Mouse (Mus musculus): ENCODE data around the gene Farsb. TPM values are rescaled to one million over a fixed set of nuclear protein-coding genes. Genes with fewer than 3 reads are reported as not detected.
A peak's percentile ranks its signal among the peaks of the same experiment; 100 is the strongest.

The Farsb gene
- total RNA-seq, 2 experiments from 2014 or later = 53.3 to 57.7 TPM

DNA sequence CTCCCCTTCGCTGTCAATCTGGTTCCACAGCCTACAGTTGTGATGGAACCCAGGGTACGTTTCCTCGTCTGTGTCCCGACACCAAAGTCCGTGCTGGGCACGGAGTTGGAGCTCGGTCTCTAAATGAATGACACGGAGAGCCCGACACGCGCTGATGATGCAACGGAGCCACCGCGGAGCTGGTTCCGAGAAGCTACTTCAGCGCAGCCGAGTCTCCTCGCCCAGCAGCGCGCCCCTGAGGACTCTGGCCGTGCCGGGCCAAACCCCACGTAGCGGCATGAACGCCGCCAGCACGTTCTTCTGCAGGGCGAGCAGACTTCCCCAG lies 308 bp downstream of the Farsb start:
- no peak for DNase-seq (ENCODE audit: low spot score)

DNA sequence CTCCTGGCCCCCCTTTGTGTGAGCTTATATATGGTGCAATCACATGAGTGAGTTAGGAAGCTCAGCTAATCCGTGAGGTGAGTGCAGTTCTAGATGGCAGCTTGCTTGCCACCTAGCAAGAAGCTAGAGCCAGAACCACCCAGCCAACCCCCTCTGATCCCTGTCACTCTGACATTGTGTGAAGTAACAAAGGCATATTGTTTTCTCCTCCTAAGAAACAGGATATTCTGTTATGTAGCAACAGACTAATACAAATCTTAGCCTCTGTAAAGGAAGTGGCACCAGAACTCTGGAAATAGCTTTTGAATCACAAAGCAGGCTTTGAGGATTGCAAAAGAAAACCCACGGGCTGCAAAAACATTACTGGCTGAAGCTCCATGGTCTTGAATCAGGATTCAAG lies 4.3 kb downstream of the Farsb start:
- DNase-seq (ENCODE audit: low spot score) = no peak

DNA sequence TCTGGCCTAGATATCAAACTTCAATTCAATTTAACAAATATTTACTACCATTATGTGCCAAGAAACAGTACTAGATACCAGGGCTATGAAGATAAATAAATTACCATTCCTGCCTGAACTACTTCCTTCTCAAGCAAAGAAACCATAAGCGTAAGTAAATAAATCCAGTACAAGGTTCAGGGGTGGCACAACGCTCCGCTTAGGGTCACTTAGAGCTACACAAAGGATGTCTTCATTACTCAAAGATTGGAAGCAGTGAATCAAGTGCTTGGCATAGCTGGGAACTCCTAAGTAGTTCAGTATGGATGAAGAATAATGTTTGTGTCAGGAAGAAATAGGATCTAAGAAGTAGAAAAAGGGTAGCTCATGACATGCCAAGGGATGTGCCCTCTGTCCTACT lies 5.3 kb downstream of the Farsb start:
- DNase-seq (ENCODE audit: low spot score) = no peak

DNA sequence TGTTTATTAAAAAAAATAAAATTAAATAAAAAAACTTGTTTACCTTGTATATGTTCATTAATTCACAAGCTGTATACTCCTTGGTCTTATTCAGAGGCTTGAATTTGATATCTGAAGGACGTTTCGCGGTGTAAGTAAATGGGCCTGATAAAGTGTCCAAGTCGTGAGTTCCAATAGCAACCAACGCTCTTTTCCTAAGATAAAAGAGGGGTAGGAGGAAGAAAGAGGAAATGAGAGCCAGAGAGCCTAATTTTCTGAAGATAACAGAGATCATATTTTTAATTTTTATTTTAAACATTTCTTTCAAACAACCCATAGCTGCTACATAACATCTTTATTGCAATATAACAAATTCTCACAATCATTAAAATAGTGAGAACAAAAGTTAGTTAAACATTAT lies 16.3 kb downstream of the Farsb start:
- DNase-seq (ENCODE audit: low spot score) = no peak

DNA sequence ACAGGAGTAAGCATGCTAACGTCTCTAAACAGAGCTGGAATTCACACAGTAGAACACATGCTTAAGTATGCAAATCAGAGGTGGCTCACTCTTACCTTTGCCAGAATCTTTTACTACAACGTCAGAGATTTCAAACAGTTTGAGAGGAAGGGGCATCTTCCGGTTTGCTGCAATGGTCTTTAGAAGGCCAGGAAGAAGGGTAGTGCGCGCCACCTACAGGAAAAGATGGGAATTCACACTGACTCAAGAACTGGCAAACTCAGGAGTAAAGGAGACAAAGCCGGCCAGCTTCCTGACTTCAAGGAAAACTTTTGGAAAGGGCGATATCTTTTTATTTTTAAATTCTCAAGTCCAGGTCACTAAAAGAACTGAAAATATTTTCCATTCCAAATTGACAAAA lies 34.0 kb downstream of the Farsb start:
- DNase-seq (ENCODE audit: low spot score) = peak; percentile 23

DNA sequence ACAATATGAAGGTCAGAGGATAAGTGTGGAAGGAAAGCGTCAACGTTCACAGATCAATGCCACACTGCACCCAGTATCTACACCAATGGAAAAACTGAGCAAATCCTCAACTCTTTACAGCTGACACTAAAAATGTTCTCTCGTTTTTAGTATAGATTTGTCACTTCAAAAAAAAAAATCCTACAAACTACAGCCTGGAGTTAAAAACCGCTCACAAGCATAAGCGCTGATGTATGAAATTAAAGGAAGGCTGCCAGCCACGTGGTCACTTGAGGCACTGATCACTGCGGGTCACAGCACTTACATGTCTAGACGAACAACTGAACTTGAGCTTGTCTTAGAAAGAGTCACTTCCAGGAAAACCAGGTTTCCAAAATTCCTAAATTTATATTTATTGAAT lies 34.8 kb downstream of the Farsb start:
- DNase-seq (ENCODE audit: low spot score) = no peak

DNA sequence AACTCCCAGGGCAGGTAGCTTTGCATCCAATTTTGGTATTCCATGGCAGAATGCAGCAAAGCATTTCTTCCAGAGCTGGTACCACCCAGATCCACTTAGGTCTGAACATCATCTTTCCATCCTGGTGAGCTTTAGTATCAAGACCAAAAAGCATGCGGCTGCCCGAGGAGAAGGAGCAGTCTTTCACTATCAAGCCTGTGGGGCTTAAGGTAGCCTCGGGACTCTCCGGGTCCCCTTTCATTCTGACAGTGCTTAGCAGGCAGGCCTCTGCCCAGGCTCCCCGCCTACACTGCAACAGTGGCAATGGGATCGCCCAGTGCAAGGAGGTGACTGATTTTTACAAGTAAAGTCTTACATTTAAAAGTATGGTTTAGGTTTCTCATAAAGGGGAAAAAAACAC lies 36.2 kb downstream of the Farsb start:
- no peak for DNase-seq (ENCODE audit: low spot score)

DNA sequence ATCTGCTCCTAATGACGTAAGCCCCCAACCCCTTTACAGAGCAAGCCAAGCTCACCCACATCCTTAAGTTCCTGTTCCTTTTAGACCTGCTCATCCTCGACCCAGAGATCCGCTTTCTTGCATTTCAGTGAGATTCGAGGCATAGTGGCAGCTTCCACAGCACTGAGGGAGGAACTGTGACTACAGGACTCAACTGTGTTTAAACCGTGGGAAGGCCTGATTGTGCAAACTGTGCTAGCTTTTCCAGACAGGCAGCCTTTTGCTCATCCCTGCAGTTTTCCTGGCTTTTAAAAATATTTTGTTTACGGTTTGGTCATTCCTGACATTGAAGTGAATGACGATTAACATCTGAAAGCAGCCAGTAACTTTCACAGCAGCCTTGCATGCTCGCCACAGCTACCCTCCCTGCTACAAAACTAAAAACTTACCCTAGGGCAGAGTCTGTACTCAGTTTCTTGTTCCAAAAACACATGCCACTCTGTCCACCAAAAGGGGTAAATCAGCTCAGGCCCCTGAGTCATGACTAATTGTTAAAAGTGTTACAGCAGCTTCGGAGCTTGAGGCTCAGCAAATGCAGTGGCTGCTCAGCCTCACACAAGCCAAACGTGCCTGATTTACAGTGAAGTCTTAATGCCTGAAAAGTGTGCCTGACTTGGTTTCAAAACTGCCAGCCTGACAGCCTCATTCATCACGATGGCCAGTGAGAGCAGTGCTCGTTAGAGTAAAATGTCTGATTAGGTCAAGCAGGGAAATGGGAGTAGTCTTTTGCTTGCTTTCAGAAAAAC lies 37.4 kb downstream of the Farsb start:
- DNase-seq (ENCODE audit: low spot score) = no peak

DNA sequence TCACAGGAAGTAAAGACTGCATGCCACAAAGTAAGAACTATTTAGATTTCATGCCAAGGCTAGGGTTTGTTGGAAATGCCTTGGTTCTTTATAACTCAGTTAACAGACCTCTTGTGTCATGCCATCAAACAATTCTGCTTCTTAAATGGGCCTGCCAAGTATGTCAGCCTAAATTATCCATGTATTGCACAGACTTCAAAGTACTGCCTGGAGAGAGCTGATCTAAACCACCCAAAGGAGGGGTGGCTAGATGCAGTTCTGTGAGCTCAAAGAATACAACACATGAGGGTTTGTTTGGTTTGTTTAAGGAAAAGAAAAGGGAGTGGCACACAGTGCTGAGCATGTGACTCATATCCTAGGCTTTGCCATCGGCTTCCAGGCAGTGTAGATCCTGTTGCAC lies 40.6 kb downstream of the Farsb start:
- no peak for DNase-seq (ENCODE audit: low spot score)

DNA sequence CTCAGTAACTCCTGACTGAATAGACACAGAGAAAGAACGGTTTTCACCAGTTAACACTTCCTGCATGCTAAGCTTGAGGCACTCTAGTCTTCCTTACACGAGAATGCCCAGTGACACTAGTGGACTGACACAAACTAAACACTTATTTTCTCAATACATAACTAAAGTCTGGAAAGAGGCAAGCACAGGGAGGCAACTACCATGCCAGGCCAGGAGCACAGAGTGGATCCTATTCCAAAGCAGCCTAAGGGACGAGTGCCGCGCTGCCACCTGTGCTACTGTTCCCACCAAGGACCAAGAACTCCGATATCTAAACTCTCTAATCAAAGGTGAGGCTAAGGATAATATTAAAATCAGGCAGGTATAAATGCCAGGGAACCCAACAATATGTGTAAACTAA lies 42.0 kb downstream of the Farsb start:
- no peak for DNase-seq (ENCODE audit: low spot score)

DNA sequence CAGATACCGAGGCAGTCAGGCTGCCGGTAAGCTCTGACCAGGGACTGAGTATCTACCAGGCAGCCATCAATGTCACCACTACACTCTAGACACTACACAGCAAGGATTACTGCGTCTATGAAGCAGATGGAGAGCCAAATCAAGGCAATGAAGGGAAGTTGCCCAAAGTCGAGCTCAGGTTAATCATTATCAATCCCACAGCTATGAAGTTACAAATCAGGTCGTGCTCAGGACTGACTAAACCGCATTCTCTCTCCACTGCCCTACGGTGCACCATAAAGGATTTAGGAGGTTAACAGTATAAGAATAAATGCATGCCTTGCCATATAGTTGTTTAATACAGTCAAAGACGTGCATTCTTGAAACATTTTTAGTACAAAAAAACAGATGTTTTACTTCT lies 42.5 kb downstream of the Farsb start:
- no peak for DNase-seq (ENCODE audit: low spot score)

DNA sequence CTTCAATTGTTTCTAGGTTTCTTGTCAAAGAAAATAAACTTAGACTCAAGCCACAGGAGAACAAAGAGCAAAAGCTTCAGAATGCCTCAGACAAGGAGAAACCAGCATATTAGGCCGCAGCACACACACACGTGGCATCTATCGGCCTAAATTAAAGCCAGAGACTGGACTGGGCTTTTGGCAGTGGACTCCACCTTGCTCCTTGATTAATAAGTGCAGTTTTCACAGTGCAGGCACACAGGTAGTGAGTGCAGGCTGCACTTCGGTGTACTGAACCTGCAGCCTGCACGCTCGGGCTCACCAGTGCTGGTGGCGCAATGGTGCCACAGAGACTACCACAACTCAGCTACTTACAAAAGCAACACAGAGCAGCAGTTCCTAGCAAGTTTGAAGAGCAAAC lies 45.6 kb downstream of the Farsb start:
- no peak for DNase-seq (ENCODE audit: low spot score)

DNA sequence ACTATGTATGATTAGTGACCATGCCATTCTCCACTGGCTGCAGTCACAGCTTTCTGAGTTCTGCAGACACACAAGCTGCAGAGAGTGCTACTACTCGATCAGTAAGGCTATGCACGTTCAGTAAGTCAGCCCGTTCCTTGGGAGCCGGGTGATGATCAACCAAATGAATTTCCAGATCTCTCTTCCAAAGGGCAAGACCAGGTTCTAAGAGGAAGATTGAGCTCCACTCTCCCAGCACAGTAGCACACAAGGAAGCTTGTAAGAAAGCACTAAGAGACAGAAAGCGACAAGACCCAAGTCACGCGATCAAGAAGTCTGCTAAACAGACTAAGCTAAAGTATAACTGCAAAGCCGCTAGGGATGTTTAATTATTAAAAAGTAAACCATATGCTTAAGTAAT lies 48.0 kb downstream of the Farsb start:
- DNase-seq (ENCODE audit: low spot score) = no peak

DNA sequence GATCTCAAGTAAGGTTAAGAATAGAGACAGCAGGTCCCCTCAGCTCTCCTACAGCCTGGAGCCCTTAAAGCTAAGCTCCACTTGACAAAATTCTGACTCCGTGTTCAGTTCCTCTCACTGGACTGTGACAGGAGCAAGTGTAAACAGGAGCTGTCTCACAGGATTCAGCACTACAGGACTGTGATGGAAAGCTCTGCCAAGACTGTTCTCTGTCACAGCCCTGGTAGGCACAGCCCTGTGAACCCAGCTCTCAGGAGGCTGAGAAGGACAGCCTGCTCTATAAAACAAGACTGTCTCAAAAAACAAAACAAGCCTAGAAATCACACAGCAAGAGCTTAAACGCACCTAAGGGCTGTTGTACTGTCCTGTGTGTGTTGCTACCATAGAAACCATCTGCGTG lies 51.5 kb downstream of the Farsb start:
- DNase-seq (ENCODE audit: low spot score) = no peak

DNA sequence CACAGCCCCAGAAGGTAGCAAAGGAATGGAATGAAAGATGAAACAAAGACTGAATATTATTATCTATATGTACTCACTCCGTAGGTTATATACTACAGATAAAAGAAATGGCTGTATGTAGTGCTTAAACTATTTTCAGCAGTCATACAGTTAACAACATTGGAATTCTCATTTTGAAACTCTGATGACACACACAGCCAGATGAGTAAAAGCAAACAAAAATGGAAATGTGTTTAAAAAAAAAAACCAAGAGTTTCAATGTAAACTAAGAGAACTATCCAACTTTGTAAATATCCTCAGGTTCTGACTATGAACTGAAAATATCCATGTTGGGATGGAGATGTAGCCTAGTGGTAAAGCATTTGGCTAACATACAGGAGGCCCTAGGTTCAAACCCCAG lies 52.3 kb downstream of the Farsb start:
- DNase-seq (ENCODE audit: low spot score) = no peak

DNA sequence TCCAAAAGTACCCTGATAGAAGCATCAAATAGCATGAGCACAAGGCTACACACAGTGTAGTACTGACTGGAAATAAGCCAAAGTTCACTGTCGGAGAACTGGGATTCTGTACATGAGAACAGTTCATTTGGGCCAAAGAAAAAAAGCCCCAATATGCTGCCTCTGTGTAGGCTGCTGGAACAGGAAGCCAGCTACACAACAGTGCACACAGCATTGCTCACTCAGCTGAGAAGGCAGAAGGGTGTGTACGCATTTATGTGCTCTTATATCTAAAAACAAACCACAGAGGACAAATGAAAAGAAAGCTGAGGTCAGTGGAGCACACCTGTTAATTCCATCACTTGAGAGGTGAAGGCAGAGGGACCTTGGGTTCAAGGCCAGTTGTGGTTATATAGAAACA lies 52.7 kb downstream of the Farsb start:
- no peak for DNase-seq (ENCODE audit: low spot score)

DNA sequence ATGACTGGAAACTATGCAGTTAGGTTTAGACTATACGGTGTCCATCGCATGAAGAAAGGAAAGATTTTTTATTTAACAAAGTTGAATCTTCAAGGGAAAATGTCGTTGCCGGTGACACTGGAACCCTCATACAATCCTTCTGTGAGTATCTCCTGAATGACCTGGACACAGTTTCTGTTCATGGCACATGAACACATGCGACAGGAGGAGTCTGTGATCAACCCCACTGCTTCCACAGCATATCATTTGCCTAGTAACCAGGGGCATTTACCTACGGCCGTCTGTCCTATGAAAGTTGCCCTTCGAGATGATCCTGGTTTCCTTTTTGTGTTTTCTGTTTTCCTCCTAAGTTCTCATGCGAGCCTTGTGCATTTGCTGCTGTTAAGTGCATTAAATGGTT lies 55.2 kb downstream of the Farsb start:
- DNase-seq (ENCODE audit: low spot score) = no peak

DNA sequence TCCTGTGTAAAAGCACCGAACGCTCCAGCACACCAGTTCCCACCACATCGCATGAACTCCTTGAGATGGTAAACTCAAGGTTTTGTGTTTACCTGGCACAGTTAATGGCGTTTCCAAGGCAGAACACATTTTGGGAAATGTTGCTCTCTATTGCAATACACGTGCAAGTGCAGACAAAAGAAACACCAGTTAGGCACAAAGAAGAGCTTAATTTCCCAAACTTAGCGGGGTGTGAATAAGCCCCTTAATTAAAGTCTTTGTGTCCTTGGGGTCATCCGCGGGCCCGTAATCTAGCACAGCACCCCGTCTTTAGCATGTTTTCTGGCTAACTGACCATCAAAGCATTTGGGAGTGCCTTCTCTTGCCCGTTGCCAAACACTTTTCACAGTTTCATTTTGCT lies 59.8 kb downstream of the Farsb start:
- no peak for DNase-seq (ENCODE audit: low spot score)

DNA sequence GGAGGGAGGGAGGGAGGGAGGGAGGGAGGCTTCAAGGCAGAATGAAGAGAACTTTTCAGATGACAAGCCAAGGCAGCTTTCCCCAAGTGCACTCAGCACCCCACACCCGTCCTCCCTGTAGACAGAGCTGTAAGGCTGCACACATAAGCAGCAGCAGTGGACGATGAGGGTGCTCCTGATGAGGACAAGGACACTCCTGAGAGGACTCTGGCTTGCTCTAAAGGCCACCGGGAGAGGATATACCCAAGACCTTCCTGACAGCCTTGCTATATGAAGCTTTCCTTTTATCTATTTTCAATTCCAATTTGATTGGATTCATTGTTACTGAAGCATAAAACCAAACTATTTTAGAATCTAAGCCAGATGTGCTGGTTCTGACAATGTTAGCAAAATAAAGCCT lies 61.9 kb downstream of the Farsb start:
- no peak for DNase-seq (ENCODE audit: low spot score)

DNA sequence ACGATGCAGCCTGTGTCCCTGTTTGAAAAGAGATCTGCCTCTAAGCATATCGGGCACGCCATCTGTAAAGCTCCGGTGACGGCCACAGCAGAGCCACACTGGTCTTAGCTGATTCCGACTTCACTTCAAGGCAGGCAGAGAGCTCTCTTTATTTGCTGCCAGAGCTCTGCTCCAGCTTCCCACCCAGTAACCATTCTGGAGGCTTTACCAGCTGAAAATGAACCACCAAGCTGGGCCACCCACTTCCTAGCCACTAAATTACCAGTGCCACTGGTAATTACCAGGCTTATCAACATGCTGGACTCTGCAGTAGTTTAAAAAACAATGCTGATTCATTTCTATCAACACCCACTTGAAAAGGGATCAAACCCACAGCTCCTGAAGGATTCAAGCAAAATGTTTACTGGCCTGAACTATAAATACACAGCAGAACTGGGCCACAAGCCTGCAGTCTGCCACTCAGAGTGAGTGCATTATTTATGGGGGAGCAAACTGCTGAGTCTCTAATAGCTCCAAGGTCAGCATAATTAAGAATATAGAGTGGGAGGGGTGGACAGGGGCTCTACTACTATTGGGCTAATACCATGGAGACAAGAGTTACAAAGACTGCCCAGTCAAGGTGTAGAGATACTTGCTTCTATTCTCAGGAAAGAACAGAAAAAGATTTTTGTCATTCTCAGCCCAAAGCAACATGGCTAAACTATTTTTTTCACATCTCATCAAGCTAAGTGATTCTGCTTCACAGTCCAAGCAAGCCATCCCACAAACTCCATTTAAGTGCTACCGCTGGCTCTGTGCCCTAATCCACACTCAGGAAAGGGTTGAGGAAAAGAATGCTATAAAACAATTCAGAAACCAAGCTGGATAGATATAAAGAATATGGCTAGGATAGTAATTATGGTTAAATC lies 62.6 kb downstream of the Farsb start:
- peak; percentile 55 for DNase-seq (ENCODE audit: low spot score)

DNA sequence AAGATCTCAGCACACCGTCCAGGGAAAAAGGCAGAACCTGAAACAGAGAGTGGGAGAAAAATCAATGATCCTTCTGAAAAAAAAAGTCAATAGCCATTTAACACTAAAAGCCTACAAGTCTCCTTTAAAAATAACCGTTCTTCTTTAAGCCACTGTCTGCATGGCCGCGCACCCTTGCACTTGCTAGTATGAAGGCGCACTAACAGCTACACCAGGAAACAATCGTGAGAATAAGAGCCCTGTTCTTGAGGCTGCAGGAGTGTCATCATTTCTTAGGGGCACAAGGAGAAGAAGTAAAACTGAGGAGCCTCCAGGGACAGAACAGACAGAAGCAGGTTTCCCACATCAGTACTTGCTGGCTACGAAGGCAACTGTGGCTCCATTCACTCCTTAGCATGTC lies 63.4 kb downstream of the Farsb start:
- no peak for DNase-seq (ENCODE audit: low spot score)

DNA sequence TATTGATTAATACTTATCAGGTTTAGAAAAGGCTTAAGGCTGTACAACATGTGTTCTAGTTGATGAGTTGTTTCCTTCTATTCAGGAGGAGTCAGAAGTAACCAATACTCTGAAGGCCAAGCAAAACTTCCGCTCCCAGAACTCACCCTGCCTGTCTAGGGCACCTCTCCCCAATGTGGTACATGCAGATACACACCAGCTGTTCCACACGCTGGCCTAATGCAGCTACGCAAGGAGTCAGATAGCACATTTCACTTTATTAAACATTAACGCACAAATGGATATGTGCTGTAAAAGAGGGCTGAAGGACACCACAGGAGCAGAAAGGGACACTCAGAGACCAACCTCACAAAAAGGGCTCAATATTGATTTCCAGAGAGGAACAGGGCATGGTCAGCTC lies 63.8 kb downstream of the Farsb start:
- no peak for DNase-seq (ENCODE audit: low spot score)

DNA sequence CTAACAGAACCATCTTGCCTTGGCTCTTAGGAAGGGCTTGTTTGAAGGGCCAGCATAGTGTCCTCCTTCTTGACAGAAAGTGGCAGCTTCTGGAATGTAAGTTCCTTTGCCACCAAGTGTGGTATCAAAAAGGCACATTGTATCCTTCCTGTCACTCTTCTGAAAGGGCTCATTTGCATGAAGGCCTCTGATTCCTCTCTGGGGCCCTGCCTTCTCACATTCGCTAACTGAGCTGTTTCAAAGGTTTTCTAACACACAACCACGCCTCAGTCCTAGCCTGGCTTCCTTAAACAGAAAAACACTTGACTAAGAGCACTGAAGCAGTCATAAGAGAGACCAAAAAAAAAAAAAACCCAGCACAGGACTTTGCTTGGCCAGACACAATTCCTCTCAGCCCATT lies 66.1 kb downstream of the Farsb start:
- DNase-seq (ENCODE audit: low spot score) = no peak

Data from gastrocnemius, adult 18-20 months (tissue).